Mouse (Mus musculus) layer of hippocampus, postnatal 36 days (tissue): ENCODE measurements around the gene Asxl2. TPM values are rescaled to one million over a fixed set of nuclear protein-coding genes. Genes with fewer than 3 reads are reported as not detected.
"Not testable (repeated sequence)": the region's sequence is repeated elsewhere in the genome, so short reads cannot be mapped to it uniquely, and the experiment has no call there.

ENCODE experiments used
- DNase-seq, 2 experiments: peaks; one replicate each; pipeline ENCODE4 v3.0.0; 2022
- total RNA-seq, 2 experiments: library from RNA; stranded (reverse); gene quantifications; 2 replicates each; pipeline ENCODE4 v1.2.3; 2021

Asxl2 gene
- total RNA-seq, 2 experiments from 2014 or later, result 31.0 to 31.6 TPM

DNA sequence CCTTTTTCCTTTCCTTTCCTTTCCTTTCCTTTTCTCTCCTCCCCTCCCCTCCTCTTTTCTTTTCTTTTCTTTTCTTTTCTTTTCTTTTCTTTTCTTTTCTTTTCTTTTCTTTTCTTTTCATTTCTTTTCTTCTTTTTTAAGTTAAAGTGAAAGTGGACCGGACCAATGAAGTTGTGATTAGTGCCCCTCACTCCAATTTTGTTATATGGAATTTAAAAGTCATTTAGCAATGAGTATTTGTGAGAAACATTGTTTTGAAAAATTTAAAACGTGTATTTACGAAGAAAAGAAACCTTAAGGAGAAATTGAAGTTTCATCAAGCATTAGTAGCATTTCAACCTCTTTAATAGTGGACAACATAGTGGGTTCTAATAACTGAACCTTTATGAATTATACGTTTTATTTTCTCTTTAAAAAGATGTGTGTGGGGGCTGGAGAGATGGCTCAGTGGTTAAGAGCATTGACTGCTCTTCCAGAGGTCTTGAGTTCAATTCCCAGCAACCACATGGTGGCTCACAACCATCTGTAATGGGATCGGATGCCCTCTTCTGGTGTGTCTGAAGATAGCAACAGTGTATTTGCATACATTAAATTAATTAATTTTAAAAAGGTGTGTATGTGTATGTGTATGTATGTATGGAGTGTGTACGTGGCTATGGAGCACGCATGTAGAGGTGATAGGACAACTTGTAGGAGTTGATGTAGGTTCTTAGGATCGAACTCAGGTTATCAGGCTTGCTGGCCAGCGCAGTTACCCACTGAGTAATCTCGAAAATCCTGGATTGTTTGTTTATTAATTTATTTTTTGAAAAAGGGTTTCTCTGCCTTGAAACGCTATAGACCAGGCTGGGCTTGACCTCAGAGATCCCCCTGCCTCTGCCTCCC is 1.5 kb downstream of the Asxl2 start:
- DNase-seq, result no peak

DNA sequence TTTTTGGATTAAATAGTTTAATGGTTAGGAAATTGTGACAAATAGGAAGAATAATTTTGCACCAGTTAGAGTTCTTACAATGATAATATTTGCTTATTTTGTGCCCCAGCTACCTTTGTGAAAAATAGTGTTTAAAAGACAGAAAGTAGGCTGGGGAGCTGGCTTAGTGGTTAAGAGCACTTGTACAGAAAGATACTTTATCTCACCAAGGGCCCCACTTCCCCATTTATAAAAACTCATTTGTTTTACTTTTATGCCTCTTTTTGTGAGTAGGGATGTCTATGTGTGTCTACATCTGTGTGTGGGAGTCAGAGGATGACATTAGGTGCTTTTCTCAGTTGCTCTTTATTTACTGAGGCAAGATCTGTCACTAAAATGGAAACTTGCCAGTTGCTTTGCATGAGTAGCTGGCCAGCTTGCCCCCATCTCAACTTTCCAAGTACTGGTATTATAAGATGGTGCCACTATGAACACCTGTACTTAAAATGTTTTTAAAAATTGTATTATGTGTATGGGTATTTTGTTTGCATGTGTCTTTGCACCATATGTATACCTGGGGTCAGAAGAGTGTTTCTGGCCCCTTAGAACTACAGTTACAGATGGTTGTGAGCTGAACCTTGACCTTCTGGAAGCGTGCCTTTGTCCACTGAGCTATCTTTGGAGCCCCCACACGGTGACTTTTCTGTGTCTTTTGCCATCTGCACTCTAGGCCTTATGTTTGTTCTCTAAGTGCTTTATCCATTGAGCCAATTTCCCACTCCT is 3.2 kb downstream of the Asxl2 start:
- DNase-seq, result no peak

DNA sequence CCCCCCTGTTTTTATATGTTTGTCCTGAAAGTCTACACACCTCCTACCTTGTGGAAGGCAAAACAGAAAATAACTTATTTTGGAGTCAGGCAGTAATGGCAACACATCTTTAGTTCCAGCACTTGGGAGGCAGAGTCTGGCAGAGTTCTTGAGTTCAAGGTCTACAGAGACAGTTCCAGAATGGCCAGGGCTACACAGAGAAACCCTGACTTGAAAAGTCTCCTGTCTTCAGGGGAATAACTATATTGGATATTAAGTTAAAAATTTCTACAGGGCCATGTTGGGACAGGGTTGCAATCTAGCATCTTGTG is 3.7 kb downstream of the Asxl2 start:
- DNase-seq, result no peak

DNA sequence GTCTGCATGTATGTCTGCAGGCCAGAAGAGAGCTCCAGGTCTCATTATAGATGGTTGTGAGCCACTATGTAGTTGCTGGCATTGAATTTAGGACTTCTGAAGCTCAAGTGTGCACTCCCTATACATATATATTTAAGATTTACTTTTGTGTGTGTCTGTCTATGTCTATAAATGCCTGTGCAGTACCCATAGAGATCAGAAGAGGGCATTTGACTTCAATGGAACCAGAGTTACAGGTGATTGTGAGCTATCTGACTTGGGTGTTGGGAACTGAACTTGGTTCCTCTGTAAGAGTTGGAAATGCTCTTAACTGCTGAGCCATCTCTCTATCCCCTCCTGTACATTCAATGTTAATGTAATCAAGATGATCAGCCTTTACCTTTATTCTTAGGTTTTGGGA is 4.3 kb downstream of the Asxl2 start:
- DNase-seq, result no peak

DNA sequence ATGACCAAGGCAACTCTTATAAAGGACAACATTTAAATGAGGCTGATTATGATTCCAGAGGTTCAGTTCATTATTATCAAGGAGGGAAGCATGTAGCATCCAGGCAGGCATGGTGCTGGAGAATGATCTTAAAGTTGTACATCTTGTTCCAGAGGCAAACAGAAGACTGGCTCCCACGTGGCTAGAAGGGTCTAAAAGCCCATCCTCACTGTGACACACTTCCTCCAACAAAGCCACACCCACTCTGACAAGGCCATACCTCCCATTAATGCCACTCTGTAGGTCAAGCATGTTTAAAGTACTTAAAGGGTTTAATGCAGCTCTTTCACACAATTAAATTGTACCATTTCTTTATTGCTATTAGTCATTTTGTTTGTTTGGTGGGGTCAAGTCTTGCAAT is 7.1 kb downstream of the Asxl2 start:
- no peak for DNase-seq

DNA sequence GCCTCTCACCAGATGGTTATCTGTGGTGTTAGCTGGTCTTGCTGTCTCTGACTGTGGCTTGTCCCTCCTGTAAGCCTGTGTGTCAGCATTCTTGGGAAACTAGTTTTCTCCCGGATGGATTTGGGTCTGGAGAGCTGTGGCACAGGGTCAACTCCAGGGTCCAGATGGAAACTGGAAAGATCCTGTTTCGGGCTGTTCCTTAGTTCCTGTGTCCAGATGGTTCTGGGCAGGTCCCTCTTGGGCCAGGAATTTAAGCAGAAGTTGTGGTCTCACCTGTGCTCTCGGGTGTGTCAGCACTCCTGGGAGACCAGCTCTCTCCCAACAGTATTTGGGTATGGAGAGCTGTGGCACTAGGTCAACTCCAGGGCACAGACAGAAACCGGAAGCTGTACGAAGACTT is 9.8 kb downstream of the Asxl2 start:
- no peak for DNase-seq

DNA sequence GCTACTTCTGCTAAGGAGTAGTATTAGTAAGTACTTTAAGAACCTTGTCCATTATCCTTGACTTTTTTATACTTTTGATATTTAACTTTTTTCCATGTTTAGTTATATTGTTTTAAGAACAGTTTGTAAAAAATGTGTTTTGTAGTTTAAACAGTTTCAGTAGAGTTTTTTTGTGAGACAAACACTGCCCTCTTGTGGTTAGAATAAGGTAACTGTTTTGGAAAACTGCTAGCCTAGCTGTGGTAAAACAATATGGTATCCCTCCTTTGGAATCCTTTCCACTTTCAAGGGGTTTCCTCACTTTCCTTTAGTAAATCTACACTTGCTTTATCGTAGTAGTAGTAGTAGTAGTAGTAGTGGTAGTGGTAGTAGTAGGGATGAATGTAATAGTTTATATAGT is 11.2 kb downstream of the Asxl2 start:
- no peak for DNase-seq

DNA sequence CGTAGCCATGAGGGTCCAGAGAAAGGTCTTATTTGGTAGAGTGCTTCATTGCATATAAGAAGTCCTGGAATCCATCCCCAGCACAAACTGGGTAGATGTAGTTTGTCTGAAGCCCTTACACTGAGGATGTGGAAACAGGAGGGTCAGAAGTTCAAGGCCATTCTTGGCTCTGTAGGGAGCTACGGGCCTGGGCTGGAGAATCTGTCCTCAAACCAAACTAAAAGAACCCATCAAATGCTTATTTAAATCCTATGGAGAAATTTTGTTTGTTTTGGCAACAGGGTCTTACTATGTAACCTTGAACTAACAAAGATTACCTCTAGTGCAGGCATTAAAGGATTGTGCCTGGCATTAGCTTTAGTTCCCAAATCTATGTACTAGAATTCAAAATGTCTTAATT is 14.3 kb downstream of the Asxl2 start:
- no peak for DNase-seq

DNA sequence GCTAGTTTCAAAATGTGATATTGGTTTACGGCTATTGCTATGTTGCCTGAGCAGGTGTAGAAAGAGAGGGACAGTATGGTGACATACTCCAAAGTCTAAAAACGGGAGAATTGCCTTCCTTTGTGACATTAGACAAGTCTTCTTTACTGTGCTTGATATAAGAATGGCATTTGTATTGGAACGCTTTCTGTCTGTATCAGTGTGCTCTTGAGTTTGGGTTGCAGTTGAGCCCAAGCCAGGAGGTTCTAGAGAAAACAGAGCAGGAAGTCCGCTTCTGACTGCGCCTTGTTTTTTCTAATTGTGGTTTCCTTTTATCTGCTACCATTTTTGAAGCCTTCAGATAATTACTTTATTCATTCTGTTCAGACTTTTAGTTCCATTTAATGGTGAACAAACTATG is 14.7 kb downstream of the Asxl2 start:
- DNase-seq, result no peak

DNA sequence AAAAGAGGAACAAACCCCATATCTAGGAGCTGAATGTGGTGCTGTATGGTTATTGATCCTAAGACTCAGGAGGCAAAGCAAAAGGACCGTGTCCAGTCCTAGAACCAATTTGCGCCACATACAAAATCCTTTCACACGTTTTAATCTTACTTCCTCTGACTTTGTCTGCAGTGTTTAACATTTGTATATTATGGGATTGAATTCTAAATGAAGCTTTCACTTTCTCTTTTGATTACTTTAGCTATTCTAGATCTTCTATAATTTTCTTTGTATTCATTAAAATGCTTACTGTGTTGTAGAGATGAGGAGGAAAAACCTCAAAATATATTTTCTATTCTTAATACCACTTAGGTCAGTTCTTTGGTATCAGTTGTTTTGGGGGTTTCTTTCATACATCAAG is 26.9 kb downstream of the Asxl2 start:
- DNase-seq, result no peak

DNA sequence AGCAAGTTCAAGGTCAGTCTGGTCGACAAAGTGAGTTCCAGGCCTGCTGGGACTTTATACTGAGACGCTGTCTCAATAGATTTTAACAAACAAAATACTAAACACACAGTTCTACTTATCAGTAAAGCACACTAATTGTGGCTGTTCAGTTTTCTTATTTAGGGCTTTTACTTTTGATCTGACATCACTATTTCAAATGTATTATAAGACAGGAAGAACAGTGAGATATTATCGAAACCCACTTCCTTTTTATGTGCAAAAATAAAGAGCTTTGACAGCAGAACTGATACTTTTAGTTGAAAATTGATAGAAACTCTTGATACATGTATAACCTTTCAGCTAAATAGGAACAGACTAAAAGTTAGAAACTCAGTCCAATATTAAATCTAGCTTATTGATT is 36.4 kb downstream of the Asxl2 start:
- no peak for DNase-seq

DNA sequence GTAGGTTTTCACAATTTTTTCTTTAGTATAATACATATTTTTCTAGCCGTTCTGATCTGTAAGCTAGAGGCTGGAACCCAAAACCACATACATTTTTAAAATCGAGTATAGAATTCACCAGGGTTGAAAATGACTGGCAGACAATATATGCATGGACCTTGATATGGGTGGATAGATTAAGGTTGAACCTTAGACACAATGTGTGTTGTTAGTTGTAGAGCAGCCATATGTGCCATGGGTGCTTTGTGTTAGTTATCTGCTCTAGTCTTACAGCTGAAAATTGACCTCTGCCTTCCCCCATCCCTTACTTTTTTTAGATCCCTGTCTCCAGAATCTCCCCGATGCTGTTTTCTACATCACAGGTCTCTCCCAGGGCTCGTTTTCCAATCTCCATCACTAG is 73.0 kb downstream of the Asxl2 start:
- no peak for DNase-seq

DNA sequence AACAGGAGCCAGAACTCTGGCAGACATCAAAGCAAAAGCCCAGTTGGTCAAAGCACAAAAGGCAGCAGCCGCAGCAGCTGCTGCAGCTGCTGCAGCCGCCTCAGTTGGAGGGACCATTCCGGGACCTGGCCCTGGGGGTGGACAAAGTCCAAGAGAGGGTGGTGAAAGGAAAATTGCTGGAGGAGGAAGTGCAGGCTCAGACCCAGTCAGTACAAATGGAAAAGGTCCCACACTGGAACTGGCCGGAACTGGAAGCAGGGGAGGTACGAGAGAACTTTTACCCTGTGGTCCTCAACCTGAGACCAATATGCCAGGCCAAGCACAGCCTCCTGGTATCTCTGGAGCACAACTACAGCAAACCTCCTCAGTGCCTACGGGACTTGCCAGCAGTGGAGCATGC is 73.4 kb downstream of the Asxl2 start:
- DNase-seq, result no peak

DNA sequence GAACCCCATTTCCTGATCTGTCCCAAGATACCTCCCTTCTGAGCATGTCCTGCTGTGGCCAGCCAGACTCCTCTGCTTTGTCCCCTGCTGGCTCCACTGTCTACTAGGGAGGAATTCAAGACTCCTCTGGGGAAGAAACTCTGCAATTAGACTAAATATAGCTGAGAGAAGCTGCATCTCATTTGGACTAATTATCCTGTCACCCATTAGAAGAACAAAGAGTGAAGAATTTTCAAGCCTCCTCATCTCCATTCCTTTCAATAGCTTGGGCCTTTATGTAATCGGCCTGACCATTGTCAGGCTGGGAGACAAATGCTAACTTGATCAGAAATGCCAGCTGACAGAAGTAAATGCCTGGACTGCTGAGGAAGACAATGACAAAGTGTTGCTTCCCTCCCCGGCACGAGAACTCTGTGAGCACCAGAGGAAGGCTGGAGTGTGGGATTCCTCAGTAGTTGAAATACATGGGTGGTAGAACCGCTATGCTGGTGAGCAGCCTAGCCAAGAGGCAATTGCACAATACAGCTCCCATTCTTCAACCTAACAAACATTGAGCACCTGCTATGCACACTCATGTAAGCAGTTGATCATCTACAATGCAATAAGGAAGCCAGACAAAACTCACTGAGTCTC is 92.1 kb downstream of the Asxl2 start:
- no peak for DNase-seq

DNA sequence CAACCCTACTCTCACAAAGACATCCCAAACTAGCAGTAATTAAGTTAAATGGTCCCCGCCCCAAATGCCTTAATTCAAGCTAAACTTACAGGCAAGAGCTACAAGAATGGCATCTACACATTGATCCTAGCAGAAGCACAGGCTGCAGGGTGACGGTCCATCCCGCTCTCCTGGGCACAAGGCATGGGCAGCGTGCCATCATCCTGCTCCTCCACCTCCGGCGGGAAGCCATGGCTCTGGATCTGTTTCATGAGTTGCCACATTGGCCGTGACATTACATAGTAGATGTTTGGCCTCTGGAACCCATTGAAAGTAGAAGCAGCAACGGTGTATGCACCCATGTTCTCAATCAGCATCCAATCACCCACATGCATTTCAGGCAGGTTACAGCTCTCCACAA is 95.1 kb downstream of the Asxl2 start:
- not testable (repeated sequence) for DNase-seq

DNA sequence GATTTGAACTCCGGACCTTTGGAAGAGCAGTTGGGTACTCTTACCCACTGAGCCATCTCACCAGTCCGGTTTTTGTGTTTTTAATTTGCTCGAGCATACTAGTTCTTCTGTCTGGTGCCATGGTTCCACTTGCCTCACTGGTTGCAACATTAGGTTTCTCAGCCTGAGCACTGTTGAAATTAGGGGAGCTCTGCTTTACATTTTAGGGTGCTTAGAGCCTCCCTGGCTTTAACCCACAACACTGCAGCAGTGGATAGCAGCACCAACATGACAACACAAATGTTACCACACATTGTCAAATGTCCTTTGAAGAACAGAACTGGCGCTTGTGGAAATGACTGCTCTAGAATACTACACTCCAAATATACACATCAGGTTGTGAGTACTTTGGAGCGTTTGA is 98.9 kb downstream of the Asxl2 start:
- DNase-seq, result no peak

DNA sequence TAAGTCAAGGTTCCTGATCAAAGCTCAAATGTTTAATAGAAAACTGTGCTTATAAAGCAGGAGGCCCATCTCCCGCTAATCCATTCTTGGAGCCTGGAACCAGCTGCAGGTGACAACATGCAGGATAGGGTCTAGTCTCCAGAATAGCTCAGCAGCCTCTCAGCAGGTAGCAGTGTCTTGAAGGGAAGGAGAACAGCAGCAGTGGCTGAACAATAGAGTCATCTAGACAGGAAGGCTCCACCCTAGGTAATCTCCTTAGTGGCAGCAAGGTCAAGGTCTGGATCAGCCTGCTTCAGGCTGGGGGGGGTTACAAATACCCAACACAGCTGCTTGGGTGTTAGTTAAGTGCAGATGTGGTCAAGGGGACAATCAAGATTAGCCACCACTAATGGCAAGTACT is 108.8 kb downstream of the Asxl2 start:
- not testable (repeated sequence) for DNase-seq

DNA sequence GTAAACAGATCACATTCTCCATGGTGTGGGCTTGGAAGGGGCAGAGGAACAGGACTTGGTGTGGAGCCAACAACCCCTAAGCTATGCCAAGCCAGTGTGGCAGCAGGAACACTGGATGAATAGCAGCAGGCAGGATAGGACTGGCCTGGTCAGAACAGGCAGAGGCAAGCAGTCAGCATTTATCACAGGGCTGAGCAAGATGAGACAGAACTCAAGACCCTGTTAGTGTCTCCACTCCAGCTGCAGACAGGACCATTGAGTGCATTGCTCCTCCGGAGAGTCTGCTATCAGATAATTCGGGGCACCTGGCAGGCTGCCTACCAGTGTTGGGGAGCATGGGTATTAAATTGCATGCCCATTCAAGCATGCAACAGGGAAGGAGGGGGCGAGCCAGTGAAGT is 111.0 kb downstream of the Asxl2 start:
- no peak for DNase-seq

DNA sequence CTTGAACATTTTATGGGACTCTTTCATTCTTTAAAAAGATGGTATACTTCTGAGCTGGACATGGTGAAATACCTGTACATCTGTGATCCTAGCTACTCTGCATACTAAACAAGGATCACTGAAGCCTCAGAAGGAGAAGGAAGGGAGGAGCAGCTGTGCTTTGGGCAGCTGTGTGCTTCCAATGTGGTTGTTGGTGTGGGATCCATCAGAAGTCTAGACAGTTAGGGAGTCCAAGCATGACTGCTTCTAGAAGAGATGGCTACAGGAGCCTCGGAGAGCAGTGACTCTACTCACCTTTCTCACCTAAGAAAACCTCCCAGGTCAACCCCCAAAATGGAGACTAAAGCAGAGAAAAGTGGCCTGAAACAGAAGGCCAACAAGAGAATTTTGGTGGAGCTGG is 111.4 kb downstream of the Asxl2 start:
- DNase-seq, result no peak

DNA sequence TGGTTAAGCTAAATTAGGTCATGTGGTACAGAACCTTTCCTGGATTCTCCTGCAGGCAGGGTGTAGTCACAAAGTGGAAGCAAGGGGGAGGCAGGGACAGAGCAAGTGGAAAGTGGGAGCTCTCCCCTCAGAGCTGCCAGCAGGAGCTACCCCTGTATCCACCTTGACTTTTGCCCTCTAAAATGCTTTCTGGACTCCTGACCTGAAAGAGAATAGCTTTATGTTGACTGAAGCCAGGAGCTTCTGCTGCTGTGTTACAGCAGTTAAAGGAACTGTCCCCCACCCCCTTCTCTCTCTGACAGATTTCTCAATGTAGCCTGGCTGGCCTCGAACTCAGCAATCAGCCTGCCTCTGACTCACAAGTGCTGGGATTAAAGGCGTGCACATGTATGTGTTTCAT is 112.9 kb downstream of the Asxl2 start:
- DNase-seq, result no peak

DNA sequence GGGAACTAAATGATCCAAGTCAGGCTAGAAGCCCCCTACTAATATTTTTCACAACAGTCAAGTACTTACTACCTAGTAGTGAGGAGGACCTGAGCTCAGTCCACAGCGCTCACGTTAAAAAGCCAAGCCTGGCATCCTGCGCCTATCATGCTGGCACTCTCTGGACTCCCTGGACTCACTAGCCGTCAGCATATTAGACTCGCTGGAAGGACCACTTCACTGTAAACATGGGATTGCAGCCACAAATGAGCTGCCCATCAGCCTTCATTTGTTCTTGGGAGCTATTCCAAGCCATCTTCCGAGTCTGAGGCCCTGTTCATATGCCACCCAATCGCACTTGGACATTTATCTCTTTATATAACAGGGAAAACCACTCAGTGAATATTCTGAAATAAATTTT is 114.2 kb downstream of the Asxl2 start:
- no peak for DNase-seq

DNA sequence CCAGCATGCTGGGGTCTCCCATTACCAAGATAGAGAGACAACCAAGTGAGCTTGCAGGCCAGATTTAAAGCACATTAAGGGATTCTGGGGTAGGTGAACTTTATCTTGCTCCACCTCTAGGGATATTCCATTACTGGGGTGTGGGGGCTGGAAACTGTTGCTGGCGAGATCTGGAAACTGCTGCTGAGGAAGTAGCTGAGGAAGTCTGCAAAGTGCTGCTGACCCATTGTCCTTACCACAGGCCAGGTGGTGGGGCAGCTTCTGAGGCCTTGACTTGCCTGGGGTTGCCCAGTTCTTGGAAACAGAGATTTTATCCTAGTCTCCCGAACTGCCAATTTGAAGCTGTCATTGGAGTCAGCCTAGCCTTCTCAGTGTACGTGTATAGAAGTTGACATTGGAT is 118.8 kb downstream of the Asxl2 start:
- no peak for DNase-seq

DNA sequence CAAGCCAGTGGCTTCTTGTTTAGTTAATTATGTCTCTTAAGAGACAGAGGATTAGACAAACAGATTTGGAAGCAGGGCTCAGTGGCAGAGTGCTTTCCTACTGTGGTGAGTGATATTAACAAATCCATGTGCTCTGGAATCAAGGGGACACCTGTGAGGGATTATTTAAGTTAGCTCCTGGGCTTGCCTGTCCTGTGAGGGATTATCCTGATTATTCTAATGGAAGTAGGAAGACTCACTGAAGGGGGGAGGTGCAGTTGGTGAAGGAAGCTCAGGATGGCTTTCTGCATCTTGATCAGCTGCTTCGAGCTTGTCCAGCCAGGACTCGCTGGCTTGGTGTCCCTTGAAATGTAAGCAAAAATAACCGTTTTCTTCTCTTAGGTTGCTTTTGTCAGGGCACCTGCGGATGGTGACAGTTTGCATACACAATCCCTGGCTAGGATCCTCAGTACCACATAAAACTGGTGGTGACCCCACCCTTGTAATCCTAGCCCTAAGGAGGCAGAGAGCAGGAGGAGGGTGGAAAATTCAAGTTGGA is 119.5 kb downstream of the Asxl2 start:
- DNase-seq, result no peak

DNA sequence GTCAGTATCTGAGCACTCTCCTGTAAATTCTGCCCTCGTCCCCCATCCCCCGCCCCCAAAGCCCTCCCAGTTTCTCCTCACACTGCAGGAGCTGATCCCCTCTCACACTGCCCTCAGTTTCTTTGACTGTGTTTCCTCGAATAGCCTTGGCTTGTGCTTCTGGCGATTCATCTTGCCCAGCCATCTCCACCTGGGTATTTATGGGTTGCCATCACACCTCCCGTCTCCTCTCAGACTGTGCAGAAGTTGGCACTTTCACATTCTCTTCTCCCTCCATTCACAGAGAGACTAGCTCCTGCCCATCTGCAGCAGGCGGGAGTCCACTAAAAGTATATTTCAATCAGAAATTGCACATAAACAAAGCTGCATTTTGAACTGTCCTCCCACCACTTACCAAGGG is 120.1 kb downstream of the Asxl2 start:
- DNase-seq, result no peak
